Mouse (Mus musculus) 3T3-L1 (cell line): Measurements from ENCODE around the gene Srxn1.

Source experiments
- DNase-seq: peaks from one replicate; pipeline ENCODE4 v3.0.0-alpha.2; 2015; ENCODE audit warnings: low read depth, low spot score

Gene Srxn1

DNA sequence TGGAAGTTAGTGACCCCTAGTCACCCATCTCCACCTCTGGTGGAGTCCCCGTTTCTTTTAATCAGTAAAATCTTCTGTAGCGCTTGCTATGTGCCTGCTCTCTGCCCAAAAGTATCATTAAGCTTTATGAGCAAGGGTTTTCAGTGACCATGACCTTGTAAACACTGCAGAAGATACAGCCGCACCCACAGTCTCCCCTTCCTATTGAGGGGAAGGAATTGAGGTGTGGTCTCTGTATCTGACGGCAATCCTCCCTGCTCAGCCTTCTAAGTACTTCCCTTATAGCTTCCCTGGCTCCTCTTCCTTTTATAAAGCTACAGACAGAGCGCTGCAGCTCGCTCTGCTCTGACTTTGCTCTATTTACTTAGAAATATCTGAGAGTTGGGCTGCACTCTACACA, 51.2 kb downstream of the Srxn1 start:
- no peak for DNase-seq

DNA sequence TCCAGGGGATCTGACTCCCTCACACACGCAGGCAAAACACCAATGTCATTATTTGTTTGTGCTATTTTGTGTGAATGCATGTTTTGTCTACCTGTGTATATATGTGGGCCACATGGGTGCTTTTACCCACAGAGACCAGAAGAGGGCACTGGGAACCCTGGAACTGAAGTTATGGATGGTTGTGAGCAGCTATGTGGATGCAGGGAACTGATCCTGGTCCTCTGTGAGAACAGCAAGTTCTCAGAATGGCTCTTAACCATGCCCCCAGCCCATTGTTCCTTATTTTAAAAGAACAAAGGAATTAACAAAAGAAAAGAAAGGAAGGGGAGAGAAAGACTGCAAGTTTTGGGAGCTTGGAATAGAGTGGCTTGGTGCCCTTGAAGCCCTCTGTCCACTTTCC, 54.2 kb downstream of the Srxn1 start:
- DNase-seq = no peak
